Mouse (Mus musculus) cortical plate, adult 2 months (tissue): Measurements from ENCODE around the gene Zfp423.

ENCODE experiments used
- CTCF ChIP-seq: fragments of 200-500 bp; IDR thresholded peaks from 2 replicates; pipeline ENCODE4 v1.5.1; 2011; ENCODE audit warnings: mild to moderate bottlenecking, control low read depth, low read length; ENCODE audit not compliant: insufficient read depth; ENCODE audit errors: extremely low read depth
- POLR2A ChIP-seq: fragments of 200-500 bp; IDR thresholded peaks from 2 replicates; pipeline ENCODE4 v1.6.1; 2011; ENCODE audit warnings: mild to moderate bottlenecking, low read length, control low read depth; ENCODE audit not compliant: insufficient read depth; ENCODE audit errors: extremely low read depth

GRCm38 (mm10) chr8:87895203-87896041 lies 64.0 kb downstream of the Zfp423 start:
- no peak for TF ChIP-seq CTCF
- no peak for TF ChIP-seq POLR2A
